In the genomic region with DNA sequence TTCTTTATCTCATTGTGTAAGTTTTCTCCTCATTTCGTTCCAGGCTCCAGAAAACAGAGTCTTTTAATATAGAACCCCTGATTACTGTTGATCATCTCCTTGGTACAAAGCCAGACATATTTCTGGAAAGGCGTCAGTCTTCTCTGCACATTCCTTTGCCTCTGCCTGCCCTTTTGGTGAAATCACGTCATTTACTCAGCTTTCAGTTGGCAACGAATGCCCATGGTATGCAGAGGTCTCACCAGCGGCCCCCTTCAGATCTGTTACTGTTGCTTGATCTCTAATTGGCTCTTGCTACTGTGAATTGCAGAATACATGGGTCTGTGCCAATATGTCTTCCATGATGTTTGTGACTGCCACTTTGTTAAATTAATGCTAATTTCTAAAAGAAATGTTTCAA, we compare ENCODE assay signal across 13 mouse cellular contexts.
"Had no signal": no experiment of that assay in that cellular context is flagged by ENCODE, and none has a peak within 500 bp of the region (broad histone marks: within the 10 kb centered on the region; RNA-seq: fewer than 3 reads in every experiment).

No protein-coding gene starts in this region.

- H3K27me3 ChIP-seq: limb, embryonic 13.5 days; neural tube, embryonic 15.5 days had no signal

- DNase-seq: kidney, adult 11 months; kidney, adult 9 months; kidney, postnatal 10 days; kidney, postnatal 4 days; left cerebral cortex, postnatal 4 days; midbrain, embryonic 14.5 days had no signal

- H3K9ac ChIP-seq: limb, embryonic 13.5 days; liver, embryonic 14.5 days; neural tube, embryonic 15.5 days had no signal

- H3K4me1 ChIP-seq: limb, embryonic 13.5 days; neural tube, embryonic 15.5 days had no signal

- H3K27ac ChIP-seq: layer of hippocampus, adult 2 months; limb, embryonic 13.5 days; liver, embryonic 14.5 days; midbrain, embryonic 10.5 days; neural tube, embryonic 15.5 days; stomach, postnatal 0 days had no signal

- H3K9me3 ChIP-seq: limb, embryonic 13.5 days; midbrain, embryonic 10.5 days; neural tube, embryonic 15.5 days had no signal

- H3K4me3 ChIP-seq: layer of hippocampus, adult 2 months; limb, embryonic 13.5 days; midbrain, embryonic 10.5 days; myocyte; neural tube, embryonic 15.5 days had no signal

- H3K36me3 ChIP-seq: limb, embryonic 13.5 days; midbrain, embryonic 10.5 days; neural tube, embryonic 15.5 days had no signal

- H3K4me2 ChIP-seq: limb, embryonic 13.5 days; neural tube, embryonic 15.5 days had no signal
